Mouse (Mus musculus): ENCODE data around the gene 3100002H09Rik.

DNA sequence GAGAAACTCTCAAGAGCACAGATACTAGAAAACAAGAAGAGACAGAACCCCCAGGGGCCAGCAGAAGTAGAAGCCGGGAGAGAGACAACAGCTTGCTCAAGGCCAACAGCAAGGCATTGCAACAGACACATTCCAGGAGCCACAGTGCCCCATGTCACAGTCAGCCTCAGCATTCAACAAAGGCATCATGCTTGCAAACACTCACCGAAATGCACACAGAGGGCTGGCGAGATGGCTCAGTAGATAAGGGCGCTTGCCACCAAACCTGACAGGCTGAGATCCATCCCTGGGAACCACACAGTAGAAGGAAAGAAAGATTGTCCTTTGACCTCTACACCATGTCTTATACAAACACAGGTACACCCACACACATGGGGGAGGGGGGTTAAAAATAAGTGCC, 1.2 kb upstream of the 3100002H09Rik start:
- TF ChIP-seq ZNF384 (IDR thresholded peaks at IDR 0.05; ENCODE audit: low read depth, low read length): no peak
- TF ChIP-seq CHD2 (IDR thresholded peaks at IDR 0.05; ENCODE audit: low read depth, low read length): no peak

All from ES-E14 (cell line).